Mouse (Mus musculus): Measurements from ENCODE around the gene Gm42420.

- TF ChIP-seq CTCF (IDR thresholded peaks at IDR 0.05; ENCODE audit: extremely low read depth, insufficient read depth, low read length) (no peak), POLR2A (IDR thresholded peaks at IDR 0.05; ENCODE audit: extremely low read depth, insufficient read depth, low read length) (no peak)
Observed at GRCm38 (mm10) chr6:39611296-39611695, 25.7 kb downstream of the Gm42420 start.
